Mouse (Mus musculus): Measurements from ENCODE around the gene Trappc3. TPM values are rescaled to one million over a fixed set of nuclear protein-coding genes. Genes with fewer than 3 reads are reported as not detected.

The Trappc3 gene
- total and polyA plus RNA-seq, 3 experiments: 71.0 to 72.0 TPM; not detected in 1

DNA sequence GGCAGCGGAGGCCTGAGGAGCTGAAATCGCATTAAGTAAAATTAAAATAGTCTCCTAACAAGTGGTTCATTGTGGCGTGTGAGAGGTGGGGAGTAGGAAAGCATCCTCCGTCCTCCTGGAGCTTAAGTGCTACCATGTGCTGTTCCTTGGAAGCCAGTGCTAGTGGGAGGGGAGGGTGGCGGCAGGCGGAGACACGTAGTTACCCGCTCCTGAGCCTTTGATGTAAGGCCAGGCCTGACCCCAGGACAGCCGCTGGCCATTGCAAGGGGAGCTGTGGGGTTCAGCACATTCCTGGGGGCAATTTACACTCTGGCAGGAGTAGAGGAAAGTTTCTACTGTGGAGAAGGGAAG, 16.4 kb downstream of the Trappc3 start:
- H3K9me3 ChIP-seq (replicated peaks; ENCODE audit: insufficient read depth, low read length): no peaks in the 10 kb centered on the region
- no peaks in the 10 kb centered on the region for H3K27me3 ChIP-seq (ENCODE audit: control insufficient read depth in 1 of 2, insufficient read depth in 2 of 2, low read length in 2 of 2)
- H3K36me3 ChIP-seq (ENCODE audit: control insufficient read depth in 1 of 2, insufficient read depth in 2 of 2, low read length in 2 of 2): no peaks in the 10 kb centered on the region; a peak in 1 of 4 replicates

DNA sequence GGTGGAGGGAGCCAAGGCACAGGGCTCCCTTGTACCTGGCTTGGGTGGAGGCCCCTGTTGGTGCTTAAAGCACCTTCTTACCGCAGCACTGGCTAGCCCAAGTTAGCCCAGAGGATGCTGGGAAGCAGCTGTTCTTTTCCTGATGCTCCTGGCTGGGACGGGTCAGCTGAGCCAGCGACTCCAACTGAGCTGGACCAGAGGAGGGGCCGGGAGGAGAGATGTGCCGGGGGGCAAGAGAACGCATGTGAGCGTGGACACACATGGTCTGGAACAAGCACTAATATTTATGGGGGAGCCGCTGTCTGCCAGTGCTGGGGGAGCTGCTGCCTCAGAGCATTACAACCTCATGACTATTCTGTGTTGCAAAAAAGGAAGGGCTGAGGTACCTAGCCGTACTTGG, 16.8 kb downstream of the Trappc3 start:
- Histone ChIP-seq H3K4me3 (ENCODE audit: control insufficient read depth in 1 of 2, insufficient read depth in 1 of 2, low read depth in 2 of 2, low read length in 2 of 2) (no peak overlapping the region), H3K36me3 (ENCODE audit: control insufficient read depth in 1 of 2, insufficient read depth in 2 of 2, low read length in 2 of 2) (no peaks in the 10 kb centered on the region; a peak in 1 of 4 replicates), H3K27ac (ENCODE audit: control insufficient read depth, low read depth, low read length) (no peak overlapping the region), H3K9ac (ENCODE audit: control insufficient read depth, low read depth, low read length, poor library complexity, severe bottlenecking) (no peak overlapping the region), H3K4me1 (ENCODE audit: control insufficient read depth in 1 of 2, insufficient read depth in 2 of 2, low read length in 2 of 2) (peaks cover 0 to 6% of the 10 kb centered on the region in 2 experiments; a peak in 3 of 4 replicates), H3K27me3 (ENCODE audit: control insufficient read depth in 1 of 2, insufficient read depth in 2 of 2, low read length in 2 of 2) (no peaks in the 10 kb centered on the region), H3K9me3 (replicated peaks; ENCODE audit: insufficient read depth, low read length) (no peaks in the 10 kb centered on the region), H3K79me2 (ENCODE audit: control insufficient read depth, insufficient read depth, low read length, poor library complexity) (no peaks in the 10 kb centered on the region)
- no peak for DNase-seq (ENCODE audit: low read depth, low spot score)
- TF ChIP-seq ZC3H11A (IDR thresholded peaks at IDR 0.05; ENCODE audit: low read depth, low read length) (no peak), MYB (IDR thresholded peaks at IDR 0.05; ENCODE audit: low read depth, low read length) (no peak), BHLHE40 (IDR thresholded peaks at IDR 0.05; ENCODE audit: borderline replicate concordance, low read depth, low read length) (no peak), USF2 (IDR thresholded peaks at IDR 0.05; ENCODE audit: borderline replicate concordance in 1 of 2, insufficient read depth in 1 of 2, low read depth in 1 of 2, low read length in 2 of 2) (no peak), RAD21 (IDR thresholded peaks at IDR 0.05; ENCODE audit: low read depth, low read length) (no peak), UBTF (IDR thresholded peaks at IDR 0.05; ENCODE audit: borderline replicate concordance, insufficient read depth, low read depth, low read length) (no peak), TBP (IDR thresholded peaks at IDR 0.05; ENCODE audit: low read depth, low read length) (no peak)

More for the DNA sequence above, 16.4 kb downstream of the Trappc3 start:
- TF ChIP-seq MXI1 (IDR thresholded peaks at IDR 0.05; ENCODE audit: low read depth, low read length) (no peak), GATA1 (IDR thresholded peaks at IDR 0.05; ENCODE audit: low read depth, low read length) (no peak), UBTF (IDR thresholded peaks at IDR 0.05; ENCODE audit: borderline replicate concordance, insufficient read depth, low read depth, low read length) (no peak), USF1 (IDR thresholded peaks at IDR 0.05; ENCODE audit: low read depth, low read length) (no peak)
- H3K4me3 ChIP-seq (ENCODE audit: control insufficient read depth in 1 of 2, insufficient read depth in 1 of 2, low read depth in 2 of 2, low read length in 2 of 2): no peak overlapping the region
- no peak overlapping the region for H3K9ac ChIP-seq (ENCODE audit: control insufficient read depth, low read depth, low read length, poor library complexity, severe bottlenecking)
- H3K79me2 ChIP-seq (ENCODE audit: control insufficient read depth, insufficient read depth, low read length, poor library complexity): no peaks in the 10 kb centered on the region
- H3K4me1 ChIP-seq (ENCODE audit: control insufficient read depth in 1 of 2, insufficient read depth in 2 of 2, low read length in 2 of 2): peaks cover 0 to 4% of the 10 kb centered on the region in 2 experiments; a peak in 2 of 4 replicates
- H3K27ac ChIP-seq (ENCODE audit: control insufficient read depth, low read depth, low read length): no peak overlapping the region
- DNase-seq (ENCODE audit: low read depth, low spot score): no peak

DNA sequence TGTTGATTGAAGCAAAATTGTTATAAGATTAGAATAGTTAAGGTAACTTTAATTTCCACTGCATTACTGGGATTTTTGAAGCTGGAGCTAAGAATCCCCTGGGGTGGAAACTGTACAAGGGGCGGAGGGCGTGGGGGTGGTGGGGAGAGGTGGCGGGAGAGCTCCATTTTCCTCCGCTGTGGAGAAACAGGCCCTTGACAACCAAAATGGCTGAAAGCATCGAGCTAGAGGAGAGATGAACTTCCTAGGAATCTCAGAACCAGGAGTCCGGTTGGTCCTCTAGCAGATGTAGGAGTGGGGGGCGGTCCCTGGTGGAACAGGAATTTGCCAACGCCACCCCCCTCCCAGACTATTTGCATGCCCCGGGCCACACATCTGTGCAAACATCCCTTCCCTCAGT, 19.6 kb downstream of the Trappc3 start:
- H3K79me2 ChIP-seq (ENCODE audit: control insufficient read depth, insufficient read depth, low read length, poor library complexity): no peaks in the 10 kb centered on the region
- no peak overlapping the region for H3K27ac ChIP-seq (ENCODE audit: control insufficient read depth, low read depth, low read length)
- peaks cover 0 to 6% of the 10 kb centered on the region in 2 experiments; a peak in 3 of 4 replicates for H3K4me1 ChIP-seq (ENCODE audit: control insufficient read depth in 1 of 2, insufficient read depth in 2 of 2, low read length in 2 of 2)
- H3K27me3 ChIP-seq (ENCODE audit: control insufficient read depth in 1 of 2, insufficient read depth in 2 of 2, low read length in 2 of 2): no peaks in the 10 kb centered on the region
- no peak for DNase-seq (ENCODE audit: low read depth, low spot score)
- no peak overlapping the region for H3K4me3 ChIP-seq (ENCODE audit: control insufficient read depth in 1 of 2, insufficient read depth in 1 of 2, low read depth in 2 of 2, low read length in 2 of 2)
- TF ChIP-seq ELF1 (IDR thresholded peaks at IDR 0.05; ENCODE audit: low read depth, low read length): no peak
- TF ChIP-seq TCF12 (IDR thresholded peaks at IDR 0.05; ENCODE audit: low read depth, low read length): no peak
- H3K9ac ChIP-seq (ENCODE audit: control insufficient read depth, low read depth, low read length, poor library complexity, severe bottlenecking): no peak overlapping the region
- H3K36me3 ChIP-seq (ENCODE audit: control insufficient read depth in 1 of 2, insufficient read depth in 2 of 2, low read length in 2 of 2): no peaks in the 10 kb centered on the region; a peak in 1 of 4 replicates
- H3K9me3 ChIP-seq (replicated peaks; ENCODE audit: insufficient read depth, low read length): no peaks in the 10 kb centered on the region
